Mouse (Mus musculus): ENCODE data around the gene Rbfox2. TPM values are rescaled to one million over a fixed set of nuclear protein-coding genes. Genes with fewer than 3 reads are reported as not detected.

The Rbfox2 gene
- total RNA-seq, 2 experiments from 2014 or later = 244 to 265 TPM

DNA sequence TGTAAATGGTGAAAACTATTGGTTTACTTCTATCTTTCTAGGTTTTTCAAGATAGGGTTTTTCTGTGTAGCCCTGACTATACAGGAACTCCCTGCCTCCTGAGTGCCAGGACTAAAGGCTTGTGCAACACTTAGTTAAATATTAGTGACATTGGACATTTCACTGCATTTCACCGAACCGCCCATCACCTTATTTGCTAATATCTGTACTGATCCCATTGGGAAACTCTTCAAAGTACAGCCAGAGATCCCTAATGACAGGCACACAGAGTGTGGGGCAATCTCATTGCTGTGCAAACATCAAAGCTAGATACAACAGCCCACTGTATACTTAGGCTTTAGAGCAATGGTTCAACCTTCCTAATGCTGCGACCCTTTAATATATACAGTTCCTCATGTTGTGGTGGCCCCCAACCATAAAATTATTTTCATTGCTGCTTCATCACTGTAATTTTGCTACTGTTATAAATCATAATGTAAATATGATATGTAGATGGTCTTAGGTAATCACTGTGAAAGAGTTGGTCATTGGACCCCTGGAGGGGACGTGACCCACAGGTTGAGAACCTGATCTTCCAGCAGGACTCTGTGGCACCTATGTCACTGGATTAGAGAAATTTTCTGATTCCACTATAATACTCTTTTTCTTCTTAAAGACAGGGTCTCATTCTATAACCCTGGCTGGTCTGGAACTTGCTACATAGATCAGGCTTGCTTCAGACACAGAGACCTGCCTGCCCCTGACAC is 182.3 kb downstream of the Rbfox2 start:
- no peak for DNase-seq (ENCODE audit: low spot score in 2 of 2)
- intact Hi-C loops (cut with DNase I) = no loop called here

GRCm38 (mm10) chr15:77122824-77123223 is 184.0 kb downstream of the Rbfox2 start:
- DNase-seq (ENCODE audit: low spot score in 2 of 2) = no peak
- intact Hi-C loops (cut with DNase I) = no loop called here

GRCm38 (mm10) chr15:77122208-77122607 is 184.6 kb downstream of the Rbfox2 start:
- intact Hi-C loops (cut with DNase I) = no loop called here
- DNase-seq (ENCODE audit: low spot score in 2 of 2) = no peak

DNA sequence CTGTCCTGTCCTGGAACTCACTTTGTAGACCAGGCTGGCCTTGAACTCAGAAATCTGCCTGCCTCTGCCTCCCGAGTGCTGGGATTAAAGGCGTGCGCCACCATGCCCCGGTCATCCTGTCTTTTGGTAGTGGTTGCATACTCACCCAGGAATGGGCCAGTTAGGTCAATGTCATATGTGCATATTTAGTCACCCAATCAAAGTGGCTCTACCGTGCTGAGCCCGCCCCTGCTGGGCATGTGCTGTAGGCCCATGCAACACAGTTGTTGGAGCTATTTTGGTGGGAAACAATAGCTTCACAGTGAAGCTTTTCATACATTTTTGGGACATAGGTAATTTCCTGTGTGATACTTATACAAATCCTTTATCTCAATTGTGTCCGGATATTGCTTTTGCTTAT is 187.1 kb downstream of the Rbfox2 start:
- DNase-seq (ENCODE audit: low spot score in 2 of 2) = no peak
- intact Hi-C loops (cut with DNase I) = no loop called here

DNA sequence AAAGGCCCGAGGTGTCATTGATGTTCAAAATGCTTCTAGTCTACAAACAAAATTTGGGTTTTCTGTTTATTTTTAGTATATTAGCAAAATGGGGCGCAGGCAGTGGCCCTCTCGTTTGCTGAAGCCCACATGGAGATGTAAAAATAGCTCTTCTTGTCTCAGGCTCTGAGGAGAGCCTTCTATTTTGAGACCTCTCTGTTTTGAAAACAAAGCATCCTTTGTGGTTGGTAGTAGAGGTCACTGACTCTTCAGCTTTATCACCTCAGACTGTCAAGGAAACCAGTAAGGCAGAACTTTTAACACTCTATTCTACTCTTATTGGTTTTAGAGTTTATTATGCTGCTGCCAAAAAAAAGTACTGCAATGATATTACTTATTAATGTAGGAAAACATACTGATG is 189.6 kb downstream of the Rbfox2 start:
- intact Hi-C loops (cut with DNase I) = no loop called here
- no peak for DNase-seq (ENCODE audit: low spot score in 2 of 2)

- DNase-seq (ENCODE audit: low spot score in 2 of 2) = peak in 1 of 2 experiments; percentile 78
- intact Hi-C loops (cut with DNase I) = no loop called here
Measured at GRCm38 (mm10) chr15:77116139-77116722, 190.6 kb downstream of the Rbfox2 start.

- intact Hi-C loops (cut with DNase I) = no loop called here
- DNase-seq (ENCODE audit: low spot score in 2 of 2) = no peak
Measured at GRCm38 (mm10) chr15:77115456-77115855, 191.3 kb downstream of the Rbfox2 start.

DNA sequence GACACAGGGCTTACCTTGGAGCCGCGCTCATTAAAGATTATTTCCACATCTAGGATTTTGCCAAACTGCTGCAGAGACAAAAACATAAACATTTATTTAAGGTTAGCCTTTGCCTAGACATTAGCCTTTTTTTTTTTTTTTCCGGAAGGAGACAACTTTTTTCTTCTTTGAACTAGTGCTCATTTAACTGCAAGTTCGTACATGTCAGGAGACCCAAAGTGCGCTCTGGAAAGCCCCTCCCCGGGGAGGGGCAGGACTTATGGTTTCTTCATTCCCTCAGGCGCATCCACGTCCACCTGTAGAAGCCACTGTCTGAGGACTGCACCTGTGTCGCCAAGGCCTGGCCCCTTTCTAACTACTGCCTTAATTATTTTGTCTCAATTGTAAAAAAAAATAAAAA is 193.2 kb downstream of the Rbfox2 start:
- intact Hi-C loops (cut with DNase I) = no loop called here
- DNase-seq (ENCODE audit: low spot score in 2 of 2) = no peak

DNA sequence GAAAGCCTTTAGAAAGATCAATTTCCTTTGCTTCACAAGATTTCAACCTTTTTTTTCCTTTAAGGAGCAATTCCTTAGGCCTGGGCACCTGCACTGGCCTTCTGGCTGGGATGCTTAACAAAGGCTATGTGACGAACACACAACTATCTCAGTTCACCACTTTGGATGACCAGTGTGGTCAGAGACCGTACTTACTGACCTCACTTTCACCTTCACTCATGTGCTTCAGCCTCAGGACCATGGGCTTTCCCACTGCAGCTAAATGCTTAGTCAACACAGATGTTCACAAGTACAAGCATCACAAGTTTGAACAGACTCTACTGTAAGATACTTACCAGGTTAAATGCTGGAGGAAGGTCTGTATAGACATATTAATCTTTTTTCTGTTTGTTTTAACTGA is 194.4 kb downstream of the Rbfox2 start:
- intact Hi-C loops (cut with DNase I) = no loop called here
- no peak for DNase-seq (ENCODE audit: low spot score in 2 of 2)

DNA sequence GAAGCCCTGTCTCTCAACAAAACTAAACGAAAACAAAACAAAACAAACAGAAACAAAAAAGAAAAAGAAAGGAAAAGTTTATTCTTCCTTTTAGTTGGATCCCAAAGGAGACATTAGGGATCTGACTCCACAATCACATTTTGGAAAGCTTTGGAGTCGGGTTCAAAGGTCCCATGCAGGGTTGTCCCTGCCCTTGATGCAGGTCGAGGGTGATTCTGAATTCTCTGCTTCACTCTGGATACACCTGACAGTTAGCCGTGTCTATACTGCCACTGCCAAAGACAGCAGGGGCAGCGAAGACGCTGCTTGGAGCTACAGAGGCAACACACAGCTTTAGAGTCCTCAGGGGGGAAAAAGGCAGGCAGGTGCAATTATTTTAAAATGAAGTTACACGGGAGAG is 194.9 kb downstream of the Rbfox2 start:
- intact Hi-C loops (cut with DNase I) = no loop called here
- no peak for DNase-seq (ENCODE audit: low spot score in 2 of 2)

GRCm38 (mm10) chr15:77110452-77110851 is 196.4 kb downstream of the Rbfox2 start:
- DNase-seq (ENCODE audit: low spot score in 2 of 2) = no peak
- intact Hi-C loops (cut with DNase I) = no loop called here

DNA sequence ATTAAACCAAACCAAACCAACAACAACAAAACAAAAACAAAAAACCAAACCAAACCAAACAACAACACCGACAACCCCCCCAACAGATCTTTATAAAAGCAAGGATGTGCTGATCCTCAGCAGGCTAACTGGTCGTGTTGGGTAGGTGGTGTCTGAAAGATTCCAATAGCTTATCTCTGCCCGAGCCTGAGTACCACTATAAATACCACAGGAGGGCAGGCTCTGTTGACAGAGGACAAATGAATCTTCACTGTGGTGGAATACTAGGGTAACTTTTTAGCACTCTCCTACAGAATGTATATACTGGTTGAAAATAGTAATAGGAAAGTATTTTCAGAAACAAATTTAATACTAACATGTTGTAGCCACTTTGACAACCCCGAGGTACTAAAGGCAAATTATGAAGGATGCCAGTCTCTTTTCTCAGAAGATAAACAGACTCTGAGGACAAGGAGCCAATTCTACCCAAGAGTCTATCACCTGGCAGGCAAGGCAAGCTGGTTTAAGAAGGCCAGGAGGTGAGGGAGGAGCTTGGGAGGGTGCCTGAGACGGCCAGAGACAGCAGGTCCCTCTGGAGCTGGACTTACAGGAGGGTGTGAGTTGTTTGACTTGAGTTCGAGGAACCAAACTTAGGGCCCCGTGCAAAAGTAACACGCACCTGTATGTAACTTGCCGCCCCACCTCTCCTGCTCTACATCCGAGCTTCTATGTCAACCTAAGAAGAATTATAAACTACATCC is 199.5 kb downstream of the Rbfox2 start:
- intact Hi-C loops (cut with DNase I) = no loop called here
- DNase-seq (ENCODE audit: low spot score in 2 of 2) = no peak

GRCm38 (mm10) chr15:77105273-77105672 is 201.5 kb downstream of the Rbfox2 start:
- DNase-seq (ENCODE audit: low spot score in 2 of 2) = no peak
- intact Hi-C loops (cut with DNase I) = no loop called here

GRCm38 (mm10) chr15:77104349-77105158 is 202.2 kb downstream of the Rbfox2 start:
- no peak for DNase-seq (ENCODE audit: low spot score in 2 of 2)
- intact Hi-C loops (cut with DNase I) = no loop called here

DNA sequence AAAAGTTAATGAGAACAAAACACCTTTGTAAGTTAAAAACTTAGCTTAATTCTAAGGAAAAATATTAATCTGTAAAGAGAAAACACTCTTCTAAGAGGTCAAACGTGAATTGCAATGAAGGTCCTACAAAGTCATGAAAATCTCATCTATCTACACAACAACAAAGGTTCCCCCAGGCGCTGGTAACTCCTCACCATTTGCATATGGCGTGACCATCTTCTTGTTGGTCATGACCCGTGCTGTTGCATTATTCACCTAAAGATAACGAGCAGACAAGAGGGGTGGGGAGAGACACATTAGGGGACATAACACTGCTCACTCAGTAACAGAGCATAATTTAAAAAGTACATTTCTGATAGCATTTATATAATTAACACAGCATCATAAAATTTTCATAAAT is 204.1 kb downstream of the Rbfox2 start:
- intact Hi-C loops (cut with DNase I) = no loop called here

DNA sequence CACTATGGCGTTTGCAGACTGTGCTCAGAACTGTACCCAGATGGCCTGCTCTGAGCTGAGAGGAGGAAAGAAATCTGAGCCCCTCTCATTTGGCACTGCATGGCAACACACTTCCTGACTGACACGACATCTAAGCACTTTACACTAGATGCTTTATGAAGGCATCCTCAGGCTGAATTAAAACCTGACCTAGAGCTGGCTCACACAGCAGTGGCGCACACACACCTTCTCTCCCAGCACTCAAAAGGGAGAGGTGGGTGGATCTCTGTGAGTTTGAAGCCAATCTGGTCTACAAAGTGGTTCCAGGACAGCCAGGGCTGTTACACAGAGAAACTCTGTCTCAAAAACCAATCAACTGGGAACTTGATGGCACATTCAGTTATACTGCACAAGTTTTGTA is 207.0 kb downstream of the Rbfox2 start:
- peak in 1 of 2 experiments; percentile 66 for DNase-seq (ENCODE audit: low spot score in 2 of 2)
- intact Hi-C loops (cut with DNase I) = no loop called here

More for the DNA sequence above, 204.1 kb downstream of the Rbfox2 start:
- no peak for DNase-seq (ENCODE audit: low spot score in 2 of 2)

DNA sequence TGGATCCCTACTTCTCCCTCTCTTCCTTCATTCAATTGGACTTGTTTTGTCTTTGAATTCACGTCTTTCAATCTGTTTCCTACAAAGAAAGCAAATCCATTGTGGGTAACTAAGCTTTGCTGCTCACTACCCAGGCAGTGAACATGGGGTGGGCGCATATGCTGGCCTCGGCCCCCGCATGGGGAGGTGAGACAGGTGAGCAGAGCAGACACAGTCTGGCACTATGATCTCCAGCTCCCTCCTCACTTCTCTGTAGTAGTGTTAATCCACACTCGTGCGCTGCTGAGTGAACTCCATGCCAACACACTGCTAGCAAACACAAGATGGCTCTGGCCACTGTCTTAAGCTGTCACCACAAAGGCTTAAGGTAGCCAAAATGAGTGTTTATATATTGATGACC is 209.4 kb downstream of the Rbfox2 start:
- intact Hi-C loops (cut with DNase I) = no loop called here
- no peak for DNase-seq (ENCODE audit: low spot score in 2 of 2)

GRCm38 (mm10) chr15:77095216-77095615 is 211.6 kb downstream of the Rbfox2 start:
- intact Hi-C loops (cut with DNase I) = no loop called here
- DNase-seq (ENCODE audit: low spot score in 2 of 2) = no peak

- no peak for DNase-seq (ENCODE audit: low spot score in 2 of 2)
- intact Hi-C loops (cut with DNase I) = no loop called here
Measured at GRCm38 (mm10) chr15:77094431-77094830, 212.4 kb downstream of the Rbfox2 start.

- intact Hi-C loops (cut with DNase I) = no loop called here
- peak in 1 of 2 experiments; percentile 73 for DNase-seq (ENCODE audit: low spot score in 2 of 2)
Measured at GRCm38 (mm10) chr15:77091394-77091793, 215.4 kb downstream of the Rbfox2 start.

All from left cerebral cortex, postnatal 25 days (tissue).